Mouse (Mus musculus) kidney, postnatal 0 days (tissue): Measurements from ENCODE around the gene Fam19a3. TPM values are rescaled to one million over a fixed set of nuclear protein-coding genes. Genes with fewer than 3 reads are reported as not detected.
"Not testable (repeated sequence)": the region's sequence is repeated elsewhere in the genome, so short reads cannot be mapped to it uniquely, and the experiment has no call there.

ENCODE experiments used
- ATAC-seq: fragments of 200-750 bp; cut with Nextera tagmentation; replicated peaks from 2 replicates; pipeline ENCODE4 v1.8.0; 2017; ENCODE audit warnings: low read depth, moderate number of reproducible peaks, moderate TSS enrichment, moderate library complexity; ENCODE audit not compliant: low FRiP score
- DNase-seq: peaks from one replicate; pipeline ENCODE4 v3.0.0-alpha.2; 2016; ENCODE audit warnings: low spot score
- H3K27ac ChIP-seq: fragments of 300-500 bp; sonication (generic); 2 replicates; pipeline ENCODE4 v1.5.1; 2014; ENCODE audit warnings: mild to moderate bottlenecking
- H3K27me3 ChIP-seq: fragments of 300-500 bp; sonication (generic); 2 replicates; pipeline ENCODE4 v1.6.1; 2014; ENCODE audit warnings: low read length, mixed read lengths; ENCODE audit not compliant: insufficient read depth
- H3K36me3 ChIP-seq: fragments of 300-500 bp; sonication (generic); 2 replicates; pipeline ENCODE4 v1.6.1; 2014; ENCODE audit warnings: low read length, mixed read lengths; ENCODE audit not compliant: insufficient read depth
- H3K4me1 ChIP-seq: fragments of 300-500 bp; sonication (generic); replicated peaks from 2 replicates; pipeline ENCODE4 v1.6.1; 2014; ENCODE audit warnings: antibody characterized with exemption, low read length, mixed read lengths; ENCODE audit not compliant: insufficient read depth
- H3K4me2 ChIP-seq: fragments of 300-500 bp; sonication (generic); 2 replicates; pipeline ENCODE4 v1.6.1; 2014; ENCODE audit warnings: mild to moderate bottlenecking, low read length, moderate library complexity, mixed read lengths
- H3K4me3 ChIP-seq: fragments of 300-500 bp; sonication (generic); replicated peaks from 2 replicates; pipeline ENCODE4 v1.5.1; 2014; ENCODE audit warnings: low read depth, low read length
- H3K9ac ChIP-seq: fragments of 300-500 bp; sonication (generic); 2 replicates; pipeline ENCODE4 v1.6.1; 2014; ENCODE audit warnings: low read depth, low read length
- H3K9me3 ChIP-seq: fragments of 300-500 bp; sonication (generic); replicated peaks from 2 replicates; pipeline ENCODE4 v1.6.1; 2016; ENCODE audit warnings: low read length, inconsistent platforms, mixed read lengths
- CTCF ChIP-seq: IDR thresholded peaks from 2 replicates; pipeline ENCODE4 v1.5.1; 2016; ENCODE audit warnings: antibody characterized with exemption, low read depth, mild to moderate bottlenecking, moderate library complexity
- WGBS: fragments of 180-500 bp; shearing (Covaris S2); extraction: QIAGEN DNeasy Blood & Tissue Kit; methylation state at CpG from one replicate; pipeline ENCODE4 v1.1.7; 2014; 5-methylcytosine and 5-hydroxymethylcytosine counted together
- polyA plus RNA-seq: library from polyadenylated mRNA; unstranded; fragments of >200 nt; fragmentation: Nextera tagmentation; extraction: Ambion mirVana; gene quantifications from 2 replicates; pipeline ENCODE4 v1.2.1, GENCODE M21; 2015

Gene Fam19a3
- polyA plus RNA-seq, 1 experiment from 2014 or later: 0.07 TPM

DNA sequence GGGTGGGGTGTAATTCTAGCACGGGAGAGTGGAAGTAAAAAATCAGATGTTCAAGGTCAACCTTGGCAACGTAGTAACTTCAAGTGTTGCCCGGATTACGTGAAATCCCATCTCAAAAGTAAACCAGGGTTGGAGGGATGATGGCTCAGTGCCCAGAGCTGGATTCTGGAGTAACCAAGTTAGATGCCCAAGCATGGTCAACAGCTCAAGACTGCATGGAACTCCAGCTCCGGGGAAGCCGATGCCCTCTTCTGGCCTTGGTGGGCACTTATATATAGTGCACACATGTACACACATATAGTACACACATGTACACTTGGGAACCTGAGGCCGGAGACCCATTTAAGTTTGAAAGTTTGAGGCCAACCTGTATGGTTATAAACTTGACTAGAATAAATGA, 34.5 kb upstream of the Fam19a3 start:
- Histone ChIP-seq H3K4me2 (peak overlapping the region; percentile 81; the same call in 1 of the 2 replicates), H3K27me3 (no peaks in the 10 kb centered on the region), H3K36me3 (no peaks in the 10 kb centered on the region), H3K4me3 (no peak overlapping the region), H3K9ac (no peak overlapping the region), H3K4me1 (peaks cover 17% of the 10 kb centered on the region), H3K9me3 (no peaks in the 10 kb centered on the region), H3K27ac (no peak overlapping the region)
- DNase-seq: no peak
- TF ChIP-seq CTCF: no peak
- ATAC-seq: no peak
- 96% methylated on average over 7 of the region's 7 CpGs for WGBS

- no peaks in the 10 kb centered on the region for H3K27me3 ChIP-seq
- no peak overlapping the region for H3K27ac ChIP-seq
- peaks cover 17% of the 10 kb centered on the region for H3K4me1 ChIP-seq
- 94% methylated on average over 2 of the region's 2 CpGs for WGBS
- no peak overlapping the region for H3K9ac ChIP-seq
- no peaks in the 10 kb centered on the region for H3K9me3 ChIP-seq
- TF ChIP-seq CTCF: no peak
- H3K4me2 ChIP-seq: no peak overlapping the region
- H3K36me3 ChIP-seq: no peaks in the 10 kb centered on the region
- H3K4me3 ChIP-seq: no peak overlapping the region
- DNase-seq (no peak), ATAC-seq (no peak)
Measured at GRCm38 (mm10) chr3:104815346-104815745, 33.7 kb upstream of the Fam19a3 start.

DNA sequence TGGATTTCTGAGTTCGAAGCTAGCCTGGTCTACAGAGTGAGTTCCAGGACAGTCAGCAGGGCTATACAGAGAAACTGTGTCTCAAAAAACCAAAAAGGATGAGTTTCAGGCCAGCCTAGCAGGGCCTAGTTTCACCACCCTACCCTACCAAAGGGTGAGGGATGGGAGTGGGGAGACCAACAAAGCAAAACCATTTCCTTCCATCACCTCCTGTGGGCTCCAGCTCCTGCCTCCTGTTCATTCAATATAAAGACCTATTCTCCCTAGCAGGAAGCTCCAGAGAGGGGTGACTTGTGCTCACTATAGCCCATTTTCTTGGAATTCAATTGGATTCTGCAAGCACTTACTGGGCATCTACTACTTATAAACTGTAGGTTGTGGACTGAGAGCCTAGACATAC, 33.1 kb upstream of the Fam19a3 start:
- no peak for DNase-seq
- Histone ChIP-seq H3K36me3 (no peaks in the 10 kb centered on the region), H3K9me3 (no peaks in the 10 kb centered on the region), H3K4me2 (no peak overlapping the region), H3K27ac (no peak overlapping the region), H3K4me3 (no peak overlapping the region), H3K27me3 (no peaks in the 10 kb centered on the region), H3K4me1 (peaks cover 17% of the 10 kb centered on the region), H3K9ac (no peak overlapping the region)
- WGBS: 100% methylated on average over 1 of the region's 1 CpGs
- no peak for TF ChIP-seq CTCF
- ATAC-seq: no peak

DNA sequence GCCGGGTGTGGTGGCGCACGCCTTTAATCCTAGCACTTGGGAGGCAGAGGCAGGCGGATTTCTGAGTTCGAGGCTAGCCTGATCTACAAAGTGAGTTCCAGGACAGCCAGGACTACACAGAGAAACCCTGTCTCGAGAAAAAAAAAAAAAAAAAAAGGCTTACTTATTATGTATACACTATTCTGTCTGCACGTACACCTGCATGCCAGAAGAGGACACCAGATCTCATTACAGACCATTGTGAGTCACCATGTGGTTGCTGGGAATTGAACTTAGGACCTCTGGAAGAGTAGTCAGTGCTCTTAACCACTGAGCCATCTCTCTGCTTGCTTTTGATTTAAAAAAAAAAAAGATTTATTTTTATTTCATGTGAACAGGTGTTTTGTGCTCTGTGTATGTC, 31.6 kb upstream of the Fam19a3 start:
- WGBS: 91% methylated on average over 7 of the region's 7 CpGs
- not testable (repeated sequence) for H3K4me1 ChIP-seq, DNase-seq

DNA sequence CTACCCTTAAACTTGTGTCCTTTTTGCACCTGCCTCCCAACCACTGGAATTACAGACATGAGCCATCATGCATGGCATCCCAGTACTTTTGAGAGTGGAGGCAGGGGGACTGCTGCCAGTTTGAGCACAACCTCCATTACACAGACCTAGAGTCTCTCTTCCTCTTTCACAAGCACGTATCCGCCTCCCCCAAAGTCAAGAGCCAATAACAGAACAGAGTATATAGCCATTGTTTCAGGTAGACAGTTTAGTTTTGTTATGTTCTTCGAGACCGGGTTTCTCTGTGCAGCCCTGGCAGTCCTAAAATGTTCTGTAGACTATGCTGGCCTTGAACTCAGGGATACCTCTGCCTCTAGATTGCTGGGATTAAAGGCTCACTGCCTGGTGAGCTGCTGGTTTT, 30.6 kb upstream of the Fam19a3 start:
- DNase-seq (no peak), ATAC-seq (no peak)
- Histone ChIP-seq H3K36me3 (no peaks in the 10 kb centered on the region), H3K27me3 (no peaks in the 10 kb centered on the region), H3K4me2 (no peak overlapping the region), H3K9me3 (no peaks in the 10 kb centered on the region), H3K27ac (no peak overlapping the region), H3K4me3 (no peak overlapping the region), H3K9ac (no peak overlapping the region), H3K4me1 (peaks cover 8% of the 10 kb centered on the region)
- TF ChIP-seq CTCF: no peak
- 86% methylated on average over 4 of the region's 4 CpGs for WGBS

More for the DNA sequence above, 31.6 kb upstream of the Fam19a3 start:
- ATAC-seq, H3K36me3 ChIP-seq, H3K9ac ChIP-seq, H3K27ac ChIP-seq, H3K27me3 ChIP-seq, H3K9me3 ChIP-seq, H3K4me2 ChIP-seq, H3K4me3 ChIP-seq: not testable (repeated sequence)

- Histone ChIP-seq H3K4me3 (no peak overlapping the region), H3K9ac (no peak overlapping the region), H3K27ac (no peak overlapping the region), H3K4me2 (no peak overlapping the region), H3K4me1 (peaks cover 5% of the 10 kb centered on the region), H3K9me3 (no peaks in the 10 kb centered on the region), H3K27me3 (no peaks in the 10 kb centered on the region), H3K36me3 (no peaks in the 10 kb centered on the region)
- DNase-seq (no peak), ATAC-seq (no peak)
- WGBS: 29% methylated on average over 3 of the region's 3 CpGs
- TF ChIP-seq CTCF: no peak
Measured at GRCm38 (mm10) chr3:104811752-104812151, 30.1 kb upstream of the Fam19a3 start.

- peaks cover 30% of the 10 kb centered on the region for H3K36me3 ChIP-seq
- no peak for ATAC-seq
- no peak overlapping the region for H3K4me2 ChIP-seq
- no peak overlapping the region for H3K27ac ChIP-seq
- H3K4me3 ChIP-seq: no peak overlapping the region
- no peaks in the 10 kb centered on the region for H3K4me1 ChIP-seq
- WGBS: 71% methylated on average over 9 of the region's 9 CpGs
- no peak overlapping the region for H3K9ac ChIP-seq
- H3K9me3 ChIP-seq: no peaks in the 10 kb centered on the region
- TF ChIP-seq CTCF: no peak
- no peak for DNase-seq
- H3K27me3 ChIP-seq: no peaks in the 10 kb centered on the region
Measured at GRCm38 (mm10) chr3:104805539-104805938, 23.9 kb upstream of the Fam19a3 start.
